Mouse (Mus musculus) liver, postnatal 0 days (tissue): Measurements from ENCODE around the gene Clk2.

Experiments
- CTCF ChIP-seq: sonication (generic); IDR thresholded peaks from 2 replicates; pipeline ENCODE4 v1.5.1; 2016; ENCODE audit warnings: antibody characterized with exemption, low read depth
- EP300 ChIP-seq: IDR thresholded peaks from 2 replicates; pipeline ENCODE4 v1.6.1; 2016; ENCODE audit warnings: antibody characterized with exemption, low read depth, mild to moderate bottlenecking

GRCm38 (mm10) chr3:89165268-89165870 is 774 bp downstream of the Clk2 start:
- TF ChIP-seq CTCF = no peak
- no peak for TF ChIP-seq EP300
